Mouse (Mus musculus) limb, embryonic 11.5 days (tissue): Measurements from ENCODE around the gene Ddx58. TPM values are rescaled to one million over a fixed set of nuclear protein-coding genes. Genes with fewer than 3 reads are reported as not detected.

Experiments
- ATAC-seq: fragments of 200-750 bp; cut with Nextera tagmentation; 2 replicates; pipeline ENCODE4 v1.8.0; 2017; ENCODE audit warnings: low read depth; ENCODE audit not compliant: insufficient number of reproducible peaks, low FRiP score, low TSS enrichment
- DNase-seq: peaks from one replicate; pipeline ENCODE4 v3.0.0-alpha.2; 2015; ENCODE audit warnings: low spot score
- H3K27ac ChIP-seq: fragments of 300-500 bp; sonication (generic); replicated peaks from 2 replicates; pipeline ENCODE4 v1.5.1; 2014; ENCODE audit warnings: low read depth, mild to moderate bottlenecking, low read length
- H3K27me3 ChIP-seq: fragments of 300-500 bp; sonication (generic); 2 replicates; pipeline ENCODE4 v1.6.1; 2014; ENCODE audit warnings: mild to moderate bottlenecking, low read length, mixed read lengths; ENCODE audit not compliant: control insufficient read depth, insufficient read depth
- H3K36me3 ChIP-seq: fragments of 300-500 bp; sonication (generic); 2 replicates; pipeline ENCODE4 v1.6.1; 2014; ENCODE audit warnings: mild to moderate bottlenecking, low read length, moderate library complexity, mixed read lengths; ENCODE audit not compliant: control insufficient read depth, insufficient read depth
- H3K4me1 ChIP-seq: fragments of 300-500 bp; sonication (generic); 2 replicates; pipeline ENCODE4 v1.6.1; 2014; ENCODE audit warnings: low read length, mixed read lengths; ENCODE audit not compliant: control insufficient read depth, insufficient read depth
- H3K4me2 ChIP-seq: fragments of 300-500 bp; sonication (generic); 2 replicates; pipeline ENCODE4 v1.6.1; 2014; ENCODE audit warnings: low read depth, mild to moderate bottlenecking, moderate library complexity; ENCODE audit not compliant: severe bottlenecking
- H3K4me3 ChIP-seq: fragments of 300-500 bp; sonication (generic); 2 replicates; pipeline ENCODE4 v1.5.1; 2014; ENCODE audit warnings: low read depth, low read length
- H3K9ac ChIP-seq: fragments of 300-500 bp; sonication (generic); 2 replicates; pipeline ENCODE4 v1.6.1; 2014; ENCODE audit warnings: mild to moderate bottlenecking, low read length
- H3K9me3 ChIP-seq: fragments of 300-500 bp; sonication (generic); 2 replicates; pipeline ENCODE4 v1.6.1; 2016; ENCODE audit warnings: low read length; ENCODE audit not compliant: control insufficient read depth
- WGBS: fragments of 180-500 bp; shearing (Covaris S2); extraction: QIAGEN DNeasy Blood & Tissue Kit; methylation state at CpG from one replicate; pipeline ENCODE4 v1.1.7; 2014; 5-methylcytosine and 5-hydroxymethylcytosine counted together
- polyA plus RNA-seq: library from polyadenylated mRNA; unstranded; fragments of >200 nt; fragmentation: Nextera tagmentation; extraction: Ambion mirVana; gene quantifications from 2 replicates; pipeline ENCODE4 v1.2.1, GENCODE M21; 2014

Gene Ddx58
- polyA plus RNA-seq, 1 experiment from 2014 or later, result 4.8 TPM

DNA sequence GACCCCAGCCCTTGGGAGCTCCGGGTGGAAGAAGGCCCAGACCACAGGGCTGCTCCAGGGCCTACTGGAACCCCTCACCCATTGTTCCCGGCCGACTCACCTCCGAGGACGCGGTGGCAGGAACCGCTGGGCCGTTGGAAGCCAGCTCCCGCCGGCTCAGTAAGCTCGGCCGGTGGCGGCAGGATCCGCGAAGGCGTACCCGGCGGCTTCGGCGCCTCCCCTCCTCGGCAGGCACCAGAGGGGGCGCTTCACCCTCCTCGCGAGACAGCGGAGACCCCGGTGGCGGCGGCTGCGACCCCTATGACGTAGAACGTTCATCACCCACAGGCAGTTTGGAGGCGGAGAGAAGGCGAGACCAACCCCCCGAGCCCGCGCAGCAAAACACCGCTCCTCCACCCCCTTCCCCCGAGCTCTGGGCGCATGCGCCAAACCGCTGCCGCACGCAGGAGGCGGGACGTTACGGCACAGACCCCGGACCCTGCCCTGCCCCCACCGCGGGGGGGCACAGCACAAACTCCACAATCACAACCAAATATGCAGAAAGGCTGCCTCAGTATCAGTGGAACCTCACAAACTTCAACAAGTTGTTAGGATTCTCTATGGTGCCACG, 28.7 kb upstream of the Ddx58 start:
- H3K4me3 ChIP-seq, result peak overlapping the region; percentile 79
- H3K27me3 ChIP-seq, result no peaks in the 10 kb centered on the region
- H3K9me3 ChIP-seq, result no peaks in the 10 kb centered on the region
- H3K36me3 ChIP-seq, result peaks cover 3% of the 10 kb centered on the region; the same call in 1 of the 2 replicates
- WGBS, result under 1% methylated on average over 42 of the region's 50 CpGs
- ATAC-seq (peak; percentile 77), DNase-seq (peak; percentile 96)
- peak overlapping the region; percentile 93 for H3K27ac ChIP-seq
- peak overlapping the region; percentile 91 for H3K9ac ChIP-seq
- peak overlapping the region; percentile 74 for H3K4me2 ChIP-seq
- peaks cover 2% of the 10 kb centered on the region; the same call in 1 of the 2 replicates for H3K4me1 ChIP-seq

GRCm38 (mm10) chr4:40267681-40268080, 28.1 kb upstream of the Ddx58 start:
- peaks cover 4% of the 10 kb centered on the region for H3K36me3 ChIP-seq
- ATAC-seq, result 0 out of 2 replicates have a peak, but pooled peaks have one; percentile 0

DNA sequence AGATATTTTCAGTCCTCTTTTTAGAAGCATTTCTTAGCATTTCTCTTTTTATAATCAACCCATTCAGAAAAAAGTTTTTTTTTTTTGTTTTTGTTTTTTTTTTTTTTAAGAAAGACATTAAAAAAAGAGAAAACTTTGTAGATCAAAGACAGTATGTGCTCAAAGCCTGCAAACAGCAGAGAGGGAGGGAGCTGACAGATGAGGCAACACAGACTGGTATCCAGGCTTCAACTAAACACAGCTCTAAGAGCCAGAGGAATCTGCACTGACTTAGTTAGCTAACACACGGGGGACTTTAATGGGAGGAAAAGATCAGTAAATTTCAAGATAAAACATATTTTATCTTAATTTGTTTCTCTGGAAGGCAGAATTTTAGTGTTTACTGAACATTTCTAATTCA, 24.7 kb upstream of the Ddx58 start:
- H3K36me3 ChIP-seq, result peaks cover 25% of the 10 kb centered on the region
- DNase-seq, result no peak
- WGBS, result 86% methylated on average over 1 of the region's 1 CpGs
- no peak for ATAC-seq
- no peaks in the 10 kb centered on the region for H3K9me3 ChIP-seq
- H3K4me2 ChIP-seq, result no peak overlapping the region
- no peaks in the 10 kb centered on the region for H3K27me3 ChIP-seq
- H3K27ac ChIP-seq, result no peak overlapping the region
- H3K4me3 ChIP-seq, result no peak overlapping the region
- H3K4me1 ChIP-seq, result peaks cover 2% of the 10 kb centered on the region; the same call in 1 of the 2 replicates
- H3K9ac ChIP-seq, result no peak overlapping the region

More at GRCm38 (mm10) chr4:40267681-40268080, 28.1 kb upstream of the Ddx58 start:
- Histone ChIP-seq H3K27me3 (no peaks in the 10 kb centered on the region), H3K4me2 (peak overlapping the region; percentile 74), H3K9ac (peak overlapping the region; percentile 91), H3K9me3 (no peaks in the 10 kb centered on the region), H3K27ac (no peak overlapping the region), H3K4me1 (peaks cover 2% of the 10 kb centered on the region; the same call in 1 of the 2 replicates), H3K4me3 (peak overlapping the region; percentile 79)
- no peak for DNase-seq
- WGBS, result 73% methylated on average over 7 of the region's 7 CpGs

- Histone ChIP-seq H3K27ac (no peak overlapping the region), H3K4me2 (no peak overlapping the region)
- DNase-seq, result no peak
These were observed 14.9 kb upstream of the Ddx58 start for GRCm38 (mm10) chr4:40254385-40255103.

GRCm38 (mm10) chr4:40253766-40254165, 14.1 kb upstream of the Ddx58 start:
- ATAC-seq, result no peak
- no peaks in the 10 kb centered on the region for H3K36me3 ChIP-seq

More at GRCm38 (mm10) chr4:40254385-40255103, 14.9 kb upstream of the Ddx58 start:
- H3K4me1 ChIP-seq, result no peaks in the 10 kb centered on the region
- whole genome bisulfite sequencing, result 71% methylated on average over 8 of the region's 8 CpGs
- no peaks in the 10 kb centered on the region for H3K36me3 ChIP-seq
- ATAC-seq, result no peak
- H3K4me3 ChIP-seq, result no peak overlapping the region
- no peaks in the 10 kb centered on the region for H3K27me3 ChIP-seq
- no peak overlapping the region for H3K9ac ChIP-seq
- no peaks in the 10 kb centered on the region for H3K9me3 ChIP-seq

DNA sequence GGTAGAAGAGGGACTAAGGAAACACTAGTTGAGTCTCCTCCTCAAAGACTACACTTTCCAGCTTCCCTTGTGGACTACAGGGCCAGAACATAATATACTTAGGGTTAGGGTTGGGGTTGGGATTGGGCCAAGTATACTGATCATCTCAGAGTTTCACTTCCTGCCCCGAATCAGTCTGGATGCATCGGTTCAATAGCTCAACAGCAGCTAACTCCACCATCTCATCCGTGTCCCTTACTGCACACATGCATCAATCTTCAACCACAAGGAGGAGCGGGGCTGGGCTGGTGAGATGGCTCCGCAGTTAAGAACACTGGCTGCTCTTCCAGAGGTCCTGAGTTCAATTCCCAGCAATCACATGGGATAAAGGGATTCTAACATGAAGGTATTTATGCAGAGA, 11.4 kb upstream of the Ddx58 start:
- ATAC-seq (no peak), DNase-seq (no peak)
- Histone ChIP-seq H3K9me3 (no peaks in the 10 kb centered on the region), H3K36me3 (no peaks in the 10 kb centered on the region), H3K27ac (no peak overlapping the region), H3K4me1 (no peaks in the 10 kb centered on the region), H3K4me3 (no peak overlapping the region), H3K4me2 (no peak overlapping the region), H3K9ac (no peak overlapping the region), H3K27me3 (no peaks in the 10 kb centered on the region)
- WGBS, result 94% methylated on average over 5 of the region's 5 CpGs

More at GRCm38 (mm10) chr4:40253766-40254165, 14.1 kb upstream of the Ddx58 start:
- Histone ChIP-seq H3K9me3 (no peaks in the 10 kb centered on the region), H3K27me3 (no peaks in the 10 kb centered on the region), H3K27ac (no peak overlapping the region), H3K4me2 (no peak overlapping the region), H3K9ac (no peak overlapping the region), H3K4me3 (no peak overlapping the region), H3K4me1 (no peaks in the 10 kb centered on the region)
- DNase-seq, result no peak
- 90% methylated on average over 2 of the region's 2 CpGs for WGBS

- 85% methylated on average over 8 of the region's 8 CpGs for WGBS
- no peaks in the 10 kb centered on the region for H3K36me3 ChIP-seq
- H3K4me3 ChIP-seq, result no peak overlapping the region
- no peak overlapping the region for H3K27ac ChIP-seq
- no peak for ATAC-seq
- H3K9ac ChIP-seq, result no peak overlapping the region
- no peaks in the 10 kb centered on the region for H3K9me3 ChIP-seq
- no peaks in the 10 kb centered on the region for H3K27me3 ChIP-seq
- no peak for DNase-seq
- H3K4me1 ChIP-seq, result 0 out of 2 replicates have a peak, but pooled peaks cover 2% of the 10 kb centered on the region
- no peak overlapping the region for H3K4me2 ChIP-seq
These were observed 4.4 kb upstream of the Ddx58 start for GRCm38 (mm10) chr4:40244035-40244434.

GRCm38 (mm10) chr4:40243006-40243405, 3.4 kb upstream of the Ddx58 start:
- ATAC-seq (no peak), DNase-seq (no peak)
- H3K4me2 ChIP-seq, result no peak overlapping the region
- H3K9ac ChIP-seq, result no peak overlapping the region
- H3K4me3 ChIP-seq, result no peak overlapping the region
- H3K36me3 ChIP-seq, result no peaks in the 10 kb centered on the region
- 0 out of 2 replicates have a peak, but pooled peaks cover 6% of the 10 kb centered on the region for H3K4me1 ChIP-seq
- H3K27me3 ChIP-seq, result no peaks in the 10 kb centered on the region
- H3K27ac ChIP-seq, result no peak overlapping the region
- H3K9me3 ChIP-seq, result no peaks in the 10 kb centered on the region
- WGBS, result 84% methylated on average over 4 of the region's 4 CpGs
